Mouse (Mus musculus) midbrain, embryonic 12.5 days (tissue): Measurements from ENCODE around the gene Zmym2. TPM values are rescaled to one million over a fixed set of nuclear protein-coding genes. Genes with fewer than 3 reads are reported as not detected.
A peak's percentile ranks its signal among the peaks of the same experiment; 100 is the strongest.

Source experiments
- ATAC-seq: fragments of 200-750 bp; cut with Nextera tagmentation; 2 replicates; pipeline ENCODE4 v1.8.0; 2017; ENCODE audit warnings: low read depth, moderate TSS enrichment, moderate library complexity; ENCODE audit not compliant: low FRiP score
- H3K27ac ChIP-seq: fragments of 300-500 bp; sonication (generic); replicated peaks from 2 replicates; pipeline ENCODE4 v1.5.1; 2016; ENCODE audit warnings: mild to moderate bottlenecking
- H3K27me3 ChIP-seq: fragments of 300-500 bp; sonication (generic); 2 replicates; pipeline ENCODE4 v1.6.1; 2016; ENCODE audit warnings: mild to moderate bottlenecking
- H3K36me3 ChIP-seq: fragments of 300-500 bp; sonication (generic); 2 replicates; pipeline ENCODE4 v1.6.1; 2016
- H3K4me1 ChIP-seq: fragments of 300-500 bp; sonication (generic); 2 replicates; pipeline ENCODE4 v1.6.1; 2016
- H3K4me2 ChIP-seq: fragments of 300-500 bp; sonication (generic); replicated peaks from 2 replicates; pipeline ENCODE4 v1.6.1; 2016; ENCODE audit warnings: mild to moderate bottlenecking, moderate library complexity
- H3K4me3 ChIP-seq: fragments of 300-500 bp; sonication (generic); 2 replicates; pipeline ENCODE4 v1.5.1; 2016; ENCODE audit warnings: mild to moderate bottlenecking
- H3K9ac ChIP-seq: fragments of 300-500 bp; sonication (generic); replicated peaks from 2 replicates; pipeline ENCODE4 v1.6.1; 2016; ENCODE audit warnings: mild to moderate bottlenecking, moderate library complexity
- H3K9me3 ChIP-seq: fragments of 300-500 bp; sonication (generic); 2 replicates; pipeline ENCODE4 v1.6.1; 2016; ENCODE audit warnings: mild to moderate bottlenecking
- WGBS: fragments of 180-500 bp; shearing (Covaris S2); methylation state at CpG from one replicate; pipeline ENCODE4 v1.1.7; 2016; 5-methylcytosine and 5-hydroxymethylcytosine counted together
- polyA plus RNA-seq: library from polyadenylated mRNA; unstranded; fragments of >200 nt; fragmentation: Nextera tagmentation; extraction: Ambion mirVana; gene quantifications from 2 replicates; pipeline ENCODE4 v1.2.1, GENCODE M21; 2016

The Zmym2 gene
- polyA plus RNA-seq, 1 experiment from 2014 or later, result 84.0 TPM

- Histone ChIP-seq H3K4me3 (no peak overlapping the region), H3K4me1 (no peaks in the 10 kb centered on the region), H3K27ac (no peak overlapping the region), H3K4me2 (no peak overlapping the region), H3K9me3 (no peaks in the 10 kb centered on the region), H3K36me3 (peaks cover 63% of the 10 kb centered on the region), H3K9ac (no peak overlapping the region), H3K27me3 (no peaks in the 10 kb centered on the region)
- WGBS, result 92% methylated on average over 1 of the region's 1 CpGs
- no peak for ATAC-seq
Observed at GRCm38 (mm10) chr14:56939903-56940302, 53.5 kb downstream of the Zmym2 start.

- Histone ChIP-seq H3K4me3 (no peak overlapping the region), H3K36me3 (peaks cover 64% of the 10 kb centered on the region), H3K9me3 (no peaks in the 10 kb centered on the region), H3K27ac (no peak overlapping the region), H3K9ac (no peak overlapping the region), H3K4me1 (no peaks in the 10 kb centered on the region), H3K27me3 (no peaks in the 10 kb centered on the region), H3K4me2 (no peak overlapping the region)
- ATAC-seq, result no peak
- WGBS, result 96% methylated on average over 4 of the region's 4 CpGs
Observed at GRCm38 (mm10) chr14:56952928-56953327, 66.5 kb downstream of the Zmym2 start.

- Histone ChIP-seq H3K27ac (no peak overlapping the region), H3K9me3 (no peaks in the 10 kb centered on the region), H3K36me3 (peaks cover 58% of the 10 kb centered on the region), H3K4me3 (no peak overlapping the region), H3K4me2 (no peak overlapping the region), H3K4me1 (no peaks in the 10 kb centered on the region), H3K9ac (no peak overlapping the region), H3K27me3 (no peaks in the 10 kb centered on the region)
- no peak for ATAC-seq
Observed at GRCm38 (mm10) chr14:56954393-56954792, 67.9 kb downstream of the Zmym2 start.

GRCm38 (mm10) chr14:56963969-56964734 is 77.7 kb downstream of the Zmym2 start:
- H3K9me3 ChIP-seq, result no peaks in the 10 kb centered on the region
- no peak overlapping the region for H3K27ac ChIP-seq
- no peak overlapping the region for H3K4me3 ChIP-seq
- H3K27me3 ChIP-seq, result no peaks in the 10 kb centered on the region
- 67% methylated on average over 2 of the region's 2 CpGs for WGBS
- 0 out of 2 replicates have a peak, but pooled peaks have one; percentile 44 for ATAC-seq
- no peak overlapping the region for H3K4me2 ChIP-seq
- H3K9ac ChIP-seq, result no peak overlapping the region
- H3K4me1 ChIP-seq, result no peaks in the 10 kb centered on the region; the same call in 1 of the 2 replicates
- peaks cover 26% of the 10 kb centered on the region for H3K36me3 ChIP-seq

GRCm38 (mm10) chr14:56969653-56970052 is 83.2 kb downstream of the Zmym2 start:
- ATAC-seq, result no peak
- Histone ChIP-seq H3K4me2 (no peak overlapping the region), H3K4me1 (peaks cover 9% of the 10 kb centered on the region), H3K9me3 (no peaks in the 10 kb centered on the region), H3K9ac (no peak overlapping the region), H3K27ac (no peak overlapping the region; the same call in 1 of the 2 replicates), H3K4me3 (no peak overlapping the region), H3K27me3 (no peaks in the 10 kb centered on the region), H3K36me3 (no peaks in the 10 kb centered on the region)
- WGBS, result 77% methylated on average over 8 of the region's 8 CpGs

- H3K27ac ChIP-seq, result no peak overlapping the region; the same call in 1 of the 2 replicates
- no peak for ATAC-seq
- 75% methylated on average over 11 of the region's 11 CpGs for WGBS
Observed at GRCm38 (mm10) chr14:56970160-56970559, 83.7 kb downstream of the Zmym2 start.

GRCm38 (mm10) chr14:56978045-56978655 is 91.7 kb downstream of the Zmym2 start:
- no peaks in the 10 kb centered on the region for H3K9me3 ChIP-seq
- no peak overlapping the region for H3K27ac ChIP-seq
- H3K27me3 ChIP-seq, result no peaks in the 10 kb centered on the region
- no peaks in the 10 kb centered on the region for H3K36me3 ChIP-seq
- H3K4me3 ChIP-seq, result no peak overlapping the region
- ATAC-seq, result no peak
- 48% methylated on average over 8 of the region's 8 CpGs for WGBS
- H3K4me2 ChIP-seq, result no peak overlapping the region
- H3K4me1 ChIP-seq, result no peaks in the 10 kb centered on the region
- H3K9ac ChIP-seq, result no peak overlapping the region

More at GRCm38 (mm10) chr14:56970160-56970559, 83.7 kb downstream of the Zmym2 start:
- Histone ChIP-seq H3K9ac (no peak overlapping the region), H3K27me3 (no peaks in the 10 kb centered on the region), H3K4me2 (no peak overlapping the region), H3K36me3 (no peaks in the 10 kb centered on the region), H3K4me3 (no peak overlapping the region), H3K9me3 (no peaks in the 10 kb centered on the region), H3K4me1 (peaks cover 9% of the 10 kb centered on the region)

GRCm38 (mm10) chr14:56988621-56989020 is 102.2 kb downstream of the Zmym2 start:
- 79% methylated on average over 4 of the region's 4 CpGs for WGBS
- Histone ChIP-seq H3K4me2 (no peak overlapping the region), H3K4me3 (no peak overlapping the region), H3K27ac (no peak overlapping the region), H3K9me3 (no peaks in the 10 kb centered on the region), H3K36me3 (no peaks in the 10 kb centered on the region), H3K9ac (no peak overlapping the region), H3K27me3 (no peaks in the 10 kb centered on the region), H3K4me1 (no peaks in the 10 kb centered on the region)
- ATAC-seq, result no peak

Other genes starting within 250 kb of the Zmym2 start
- 41.3 and 48.4 TPM in 2 replicates for gene Mphosph8, start 218.4 kb upstream of the Zmym2 start, polyA plus RNA-seq
- gene Pspc1, start 108.3 kb upstream of the Zmym2 start, polyA plus RNA-seq, result 55.7 and 56.0 TPM in 2 replicates
- 34.4 and 39.1 TPM in 2 replicates for gene Zmym5, start 74.9 kb upstream of the Zmym2 start, polyA plus RNA-seq
- gene Gja3, start 171.4 kb downstream of the Zmym2 start, polyA plus RNA-seq, result 0.18 and 0.64 TPM in 2 replicates
- 17.4 and 23.7 TPM in 2 replicates for gene Gjb2, start 218.0 kb downstream of the Zmym2 start, polyA plus RNA-seq
- gene Gm4491, start 229.2 kb downstream of the Zmym2 start, polyA plus RNA-seq, result not detected in 2 replicates
- 7.6 and 12.9 TPM in 2 replicates for gene Gjb6, start 247.0 kb downstream of the Zmym2 start, polyA plus RNA-seq